Mouse (Mus musculus) adrenal gland, postnatal 36 days (tissue): ENCODE data around the gene Tenm3. TPM values are rescaled to one million over a fixed set of nuclear protein-coding genes. Genes with fewer than 3 reads are reported as not detected.

Source experiments
- DNase-seq, 2 experiments: peaks; one replicate each; pipeline ENCODE4 v3.0.0; 2021; ENCODE audit warnings: mixed read lengths in 1 of 2
- total RNA-seq, 2 experiments: library from RNA; stranded (reverse); gene quantifications; 2 replicates each; pipeline ENCODE4 v1.2.3; 2021

Tenm3 gene
- total RNA-seq, 2 experiments from 2014 or later: 5.4 to 36.3 TPM

GRCm38 (mm10) chr8:48341276-48341675 is 502.5 kb downstream of the Tenm3 start:
- no peak for DNase-seq

DNA sequence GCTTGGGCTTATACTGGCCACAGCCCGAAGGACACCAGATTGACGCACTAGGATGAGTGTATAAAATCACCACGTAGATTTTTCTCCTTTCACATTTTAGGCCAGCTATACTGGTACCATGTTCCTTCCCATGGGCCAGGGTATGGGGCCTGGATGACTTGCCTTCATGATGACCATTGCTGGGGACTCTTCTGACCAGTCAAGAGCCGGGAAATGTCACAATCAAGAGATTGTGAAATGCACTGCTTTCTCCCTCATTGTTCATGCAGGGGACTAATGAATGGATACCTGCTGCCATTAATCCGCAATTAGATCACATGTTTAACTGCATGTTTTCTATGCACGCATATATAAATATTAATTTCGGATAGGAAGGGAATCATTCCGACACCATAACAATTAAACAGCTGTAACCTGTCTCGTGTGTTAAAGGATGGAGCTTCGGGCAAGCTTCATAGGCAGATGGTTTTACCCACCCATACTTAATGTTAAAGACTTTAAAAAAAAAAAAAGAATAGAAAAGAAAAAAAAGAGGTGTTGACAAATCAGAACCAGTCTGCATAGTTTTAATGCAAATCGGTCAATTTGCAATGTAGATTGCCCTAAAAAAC is 521.0 kb downstream of the Tenm3 start:
- DNase-seq: no peak

DNA sequence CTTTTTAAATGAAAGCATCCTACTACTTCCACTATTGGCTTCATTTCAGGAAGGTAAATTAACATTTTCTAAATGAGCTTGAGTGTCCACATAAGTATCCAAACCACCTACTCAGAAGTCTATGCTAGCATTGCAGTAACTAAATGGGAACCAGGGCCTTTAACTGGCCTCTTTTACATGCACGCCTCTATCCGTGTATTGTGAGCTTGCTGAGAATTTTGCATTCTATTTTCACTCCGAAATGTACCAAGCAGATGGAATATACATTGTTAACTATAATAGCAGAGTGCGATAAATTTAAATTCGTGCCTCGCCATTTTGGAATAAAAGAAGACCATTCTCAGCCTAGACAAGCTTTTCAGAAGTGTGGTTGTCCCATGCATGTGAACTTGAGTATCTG is 521.5 kb downstream of the Tenm3 start:
- no peak for DNase-seq

GRCm38 (mm10) chr8:48319674-48320073 is 524.1 kb downstream of the Tenm3 start:
- no peak for DNase-seq

GRCm38 (mm10) chr8:48317498-48317897 is 526.3 kb downstream of the Tenm3 start:
- DNase-seq: no peak

- no peak for DNase-seq
Measured at GRCm38 (mm10) chr8:48315605-48316004, 528.1 kb downstream of the Tenm3 start.

DNA sequence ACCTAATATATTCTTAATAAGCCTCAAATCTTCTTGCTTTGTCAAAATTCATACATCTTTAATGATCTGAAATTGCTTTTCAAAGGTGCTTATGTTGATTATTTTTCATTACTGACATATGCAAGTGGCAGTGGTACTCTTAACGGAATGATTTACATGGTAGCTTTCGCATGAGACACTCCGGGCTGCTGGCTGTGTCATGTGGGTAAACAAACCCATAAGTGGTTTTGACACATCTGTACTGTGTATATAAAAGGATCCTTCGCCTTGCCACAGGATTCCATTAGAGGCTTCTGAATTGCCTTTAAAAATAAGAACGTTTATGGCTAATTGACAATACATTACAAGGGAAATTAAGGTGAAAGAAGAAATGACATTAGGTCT is 529.8 kb downstream of the Tenm3 start:
- DNase-seq: no peak

DNA sequence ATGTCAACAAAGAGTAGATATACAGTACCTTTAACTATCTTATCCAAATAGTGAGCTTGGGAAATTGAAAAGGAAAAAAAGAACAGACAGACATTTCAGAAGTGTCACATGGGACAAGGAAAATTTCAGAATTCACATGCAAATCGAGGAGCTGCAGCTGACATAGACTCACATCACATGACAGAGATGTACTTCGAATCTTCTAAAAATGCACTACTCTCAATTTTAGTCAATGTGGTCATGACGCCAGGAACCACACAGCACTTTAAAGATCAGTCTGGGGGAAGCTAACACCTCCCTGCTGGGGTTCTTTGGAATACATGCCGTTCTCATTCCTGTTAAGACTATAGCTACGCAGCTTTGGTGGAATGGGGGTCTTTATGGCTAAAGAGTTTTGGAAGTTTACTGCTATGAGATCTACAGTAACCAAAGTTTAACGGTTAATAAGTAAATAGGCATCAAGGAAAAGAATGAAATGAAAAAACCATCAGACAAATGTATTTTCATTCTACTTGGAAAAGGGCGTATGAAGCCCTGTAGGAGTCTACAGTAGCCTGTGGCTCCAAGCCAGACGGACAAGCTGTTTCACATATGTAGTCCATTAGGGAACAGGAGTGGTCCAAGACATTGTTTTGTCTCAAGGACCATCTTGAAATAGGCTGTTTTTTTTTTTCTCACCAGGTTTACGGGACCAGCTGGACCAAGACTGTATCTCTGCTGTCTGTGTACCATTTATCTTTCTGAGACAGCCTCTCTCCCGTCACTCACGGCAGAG is 530.4 kb downstream of the Tenm3 start:
- DNase-seq: no peak

DNA sequence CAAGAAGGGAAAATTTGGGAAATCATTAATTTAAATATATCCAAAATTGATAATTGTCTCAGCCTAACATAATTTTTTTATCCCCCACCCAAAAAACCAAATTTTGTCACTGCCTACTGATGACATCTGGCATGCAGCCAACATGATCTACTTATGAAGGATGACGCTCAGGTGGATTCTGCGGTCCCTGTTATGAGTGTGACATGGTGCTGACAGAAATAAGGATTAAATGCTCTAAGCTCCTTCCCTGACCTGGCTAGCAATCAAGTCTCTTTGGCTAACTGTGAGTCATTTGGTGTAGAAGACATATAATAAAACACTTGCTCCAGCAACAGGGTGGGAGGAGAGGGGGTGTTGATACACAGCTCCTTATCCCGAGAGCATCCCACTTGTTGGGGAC is 532.0 kb downstream of the Tenm3 start:
- DNase-seq: no peak

- no peak for DNase-seq
Measured at GRCm38 (mm10) chr8:48310240-48310849, 533.4 kb downstream of the Tenm3 start.

DNA sequence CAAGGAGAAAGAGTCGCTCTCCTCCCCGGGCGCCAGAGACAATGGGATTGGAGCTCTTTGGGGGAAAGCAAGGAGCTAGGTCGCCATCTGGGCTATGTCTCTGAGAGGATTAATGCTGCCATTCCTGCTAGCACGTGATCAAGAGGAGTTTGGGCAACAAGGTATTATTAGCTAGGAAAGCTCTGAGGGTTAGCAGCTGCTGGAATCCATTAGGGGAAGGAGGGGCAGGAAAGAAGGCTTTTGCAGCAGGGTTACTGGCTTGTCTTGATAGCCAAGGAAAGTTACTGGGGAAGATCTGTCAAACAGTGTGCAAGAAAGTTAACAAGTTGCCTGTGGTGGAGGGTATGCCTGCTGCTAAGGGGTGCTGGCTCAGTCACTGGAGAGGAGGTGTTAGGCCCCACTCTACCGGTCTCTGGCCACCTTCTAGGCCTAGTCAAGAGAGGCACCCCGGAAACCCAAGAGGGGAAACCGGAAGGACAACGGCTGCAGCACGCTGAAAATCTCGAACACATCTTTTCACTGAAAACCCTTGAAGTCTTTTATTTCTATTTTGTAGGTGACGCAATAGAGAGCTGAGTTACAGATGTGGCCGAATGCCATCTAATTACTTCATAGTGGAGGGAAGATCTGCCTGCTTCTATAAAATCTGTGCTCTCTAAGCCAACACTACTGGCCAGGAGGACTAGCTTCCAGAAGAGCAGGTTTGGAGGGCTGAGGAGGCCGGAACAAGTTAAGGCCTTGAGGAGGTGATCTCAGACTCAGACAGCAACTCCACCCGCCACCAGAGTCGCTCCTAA is 534.4 kb downstream of the Tenm3 start:
- DNase-seq: no peak

DNA sequence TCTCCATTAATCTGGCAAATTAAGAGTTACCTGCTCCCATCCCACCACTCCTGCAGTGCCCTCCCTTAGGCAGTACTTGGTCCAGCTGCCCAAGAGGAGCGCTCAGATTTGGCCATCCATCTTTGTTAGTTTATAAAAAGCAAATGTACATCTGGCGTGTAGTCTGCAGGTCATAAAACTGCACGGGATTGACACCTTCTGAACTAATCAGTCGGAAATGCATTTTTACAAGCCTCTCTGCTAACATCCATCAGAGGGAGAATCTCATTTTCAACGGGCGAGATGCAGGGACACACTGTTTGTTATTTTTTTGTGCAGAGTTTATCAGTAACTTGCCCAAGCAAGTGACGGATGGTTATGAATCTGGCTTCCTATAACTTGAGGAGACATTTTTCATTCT is 539.5 kb downstream of the Tenm3 start:
- no peak for DNase-seq

- DNase-seq: no peak
Measured at GRCm38 (mm10) chr8:48300613-48301037, 543.1 kb downstream of the Tenm3 start.

DNA sequence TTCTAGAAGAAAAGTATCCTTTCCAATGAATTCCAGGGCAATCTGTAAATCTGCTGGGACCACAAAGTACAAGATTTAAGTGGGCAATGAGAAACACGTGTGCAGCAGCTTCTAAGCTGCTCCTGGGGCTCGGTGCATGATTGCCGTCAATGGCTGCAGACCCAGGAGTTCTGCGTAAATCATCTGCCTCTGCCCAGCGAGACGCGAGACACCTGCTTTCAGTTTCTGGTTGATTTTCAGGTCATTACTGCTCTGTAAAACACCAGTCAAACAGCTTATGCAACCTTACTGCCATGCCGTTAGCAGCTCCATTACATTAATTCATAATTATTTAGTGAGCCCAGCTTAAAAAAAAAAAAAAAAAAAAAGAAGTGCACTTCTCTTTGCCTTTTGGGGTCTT is 543.7 kb downstream of the Tenm3 start:
- DNase-seq: no peak

DNA sequence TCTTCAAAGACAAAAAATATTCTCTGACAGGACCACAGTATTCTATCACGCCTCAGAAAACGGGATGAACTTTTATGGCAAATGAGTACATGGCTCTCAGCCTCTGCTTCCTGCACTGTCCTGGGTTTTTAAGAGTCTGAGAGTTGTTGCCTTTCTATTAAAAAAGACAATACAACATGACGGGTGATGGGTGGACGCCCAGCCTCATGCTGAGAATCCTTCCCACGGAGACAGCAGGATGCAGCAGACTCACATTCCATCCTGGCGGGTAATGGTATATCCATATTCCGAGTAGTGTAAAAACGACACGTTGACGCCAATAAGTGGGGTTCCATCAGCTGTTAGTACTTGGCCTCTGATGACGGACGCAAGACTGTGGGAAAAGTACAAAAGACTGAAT is 544.4 kb downstream of the Tenm3 start:
- DNase-seq: no peak

DNA sequence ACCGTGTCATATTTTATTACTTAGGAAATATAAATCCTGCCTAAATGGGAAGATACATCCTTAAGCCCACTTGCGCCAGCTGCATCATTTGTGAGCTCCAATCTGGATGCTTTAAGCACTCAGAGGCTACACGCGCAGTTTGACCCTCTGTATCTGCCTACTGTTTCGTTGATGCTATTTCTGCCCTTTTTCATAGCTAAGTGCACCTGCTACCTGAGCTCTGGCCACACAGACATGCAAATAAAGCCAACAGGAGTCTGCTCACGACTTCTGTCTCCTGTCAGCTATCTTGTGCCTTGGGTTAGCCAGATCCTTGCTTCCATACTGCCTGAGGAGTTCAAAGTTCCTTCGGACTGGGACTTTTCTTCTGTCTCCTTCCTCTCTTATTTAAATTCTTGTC is 547.4 kb downstream of the Tenm3 start:
- DNase-seq: no peak

DNA sequence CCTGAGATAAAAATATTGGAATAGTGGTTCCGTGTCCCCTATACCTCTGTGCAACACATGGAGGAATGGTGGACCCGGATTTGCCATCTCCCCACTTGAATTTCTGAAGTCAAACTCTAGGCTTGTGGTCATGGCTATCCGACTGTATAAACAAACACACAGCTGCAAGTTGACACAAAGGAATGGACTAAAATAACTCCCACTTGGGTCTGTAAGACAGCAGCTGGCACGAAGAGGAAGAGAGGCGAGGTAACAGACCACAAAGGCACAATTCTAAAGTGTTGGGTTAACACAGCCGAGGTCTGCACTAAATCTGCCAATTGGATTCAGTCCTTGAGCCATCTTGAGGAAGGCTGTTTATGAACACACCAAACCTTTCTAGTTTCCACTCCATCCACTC is 548.2 kb downstream of the Tenm3 start:
- no peak for DNase-seq

- no peak for DNase-seq
Measured at GRCm38 (mm10) chr8:48293797-48294196, 550.0 kb downstream of the Tenm3 start.

DNA sequence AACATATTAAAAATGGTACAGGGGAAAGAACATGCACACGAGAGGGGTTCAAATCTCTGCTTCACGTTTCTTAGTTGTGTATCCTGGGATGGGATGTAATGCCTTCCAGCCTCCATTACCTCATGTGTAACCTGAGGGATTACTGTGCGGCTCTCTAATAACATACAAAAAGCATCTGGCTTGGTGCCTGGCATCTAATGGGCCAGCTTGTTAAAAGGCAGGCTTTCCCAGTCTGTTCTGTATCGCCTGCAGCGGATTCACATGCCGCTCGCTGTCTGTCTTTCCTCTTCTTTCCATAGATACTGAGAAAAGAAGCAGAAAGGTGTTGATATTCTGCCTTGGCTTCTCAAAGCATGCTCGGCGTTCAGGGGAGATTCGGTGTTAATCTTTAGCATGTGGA is 558.3 kb downstream of the Tenm3 start:
- no peak for DNase-seq

DNA sequence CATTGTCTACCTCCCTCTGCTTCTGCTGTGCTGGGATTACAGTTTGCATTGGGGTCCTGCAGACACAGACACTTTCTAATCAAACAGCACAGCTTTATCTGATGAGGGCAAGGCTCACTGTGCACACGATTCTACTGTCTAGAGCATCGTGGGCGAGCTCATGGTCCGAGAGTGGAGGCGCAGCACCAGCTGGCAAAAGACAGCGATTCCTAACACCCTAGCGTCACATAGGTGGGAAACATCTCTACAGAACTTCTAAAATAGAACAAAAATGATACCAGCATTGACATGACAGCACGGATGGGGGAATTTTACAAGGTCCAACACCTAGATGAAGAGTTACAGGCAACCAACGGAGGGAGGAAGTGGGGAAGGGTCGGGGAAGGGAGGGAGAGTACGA is 561.9 kb downstream of the Tenm3 start:
- no peak for DNase-seq

GRCm38 (mm10) chr8:48279360-48279759 is 564.4 kb downstream of the Tenm3 start:
- peak in 1 of 2 experiments; percentile 11 for DNase-seq

GRCm38 (mm10) chr8:48277986-48278635 is 565.6 kb downstream of the Tenm3 start:
- no peak for DNase-seq
